8 mouse cellular contexts compared by ENCODE assay signal in the genomic region with DNA sequence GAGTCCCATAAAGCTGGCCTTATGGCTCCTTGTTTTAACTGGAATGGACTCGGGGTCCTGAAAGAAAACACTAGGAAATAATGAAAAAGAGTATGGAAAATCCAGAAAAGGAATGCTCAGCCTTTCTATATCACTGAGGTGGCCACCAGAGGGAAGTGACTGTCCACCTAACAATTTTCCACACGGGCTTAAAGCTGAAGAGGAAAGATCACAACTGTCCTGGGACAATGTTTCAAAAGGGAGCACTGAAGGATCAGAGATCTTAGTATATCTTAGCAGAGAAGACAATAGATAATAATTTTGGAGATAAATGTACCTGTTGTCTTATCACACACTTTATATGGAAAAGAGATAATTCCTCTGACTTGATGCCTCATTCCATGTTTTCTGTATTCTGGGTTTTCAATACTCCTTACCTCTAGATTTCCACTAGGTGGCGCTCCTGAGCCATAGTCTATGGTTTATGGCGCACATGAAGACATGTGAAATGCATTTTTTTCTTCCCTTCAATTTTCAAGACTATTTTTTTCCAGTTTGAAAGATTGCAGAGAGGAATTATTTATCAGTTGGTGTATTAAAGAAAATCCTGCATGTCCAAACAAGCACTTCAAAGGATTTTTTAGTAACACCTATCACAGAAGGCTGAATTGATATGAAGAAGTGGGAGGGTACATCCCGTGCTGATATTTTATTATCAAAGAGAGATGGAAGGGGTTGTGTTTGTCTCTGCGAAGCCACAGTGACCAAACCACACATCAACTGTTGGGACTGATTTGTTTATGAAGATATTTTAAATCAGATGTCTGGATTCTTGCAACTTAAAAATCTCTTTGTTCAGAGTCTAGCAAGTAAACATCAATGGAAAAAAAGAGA.
DNase-seq lines count a peak whose midpoint lies in the region; ATAC-seq and TF ChIP-seq lines count a peak whose summit lies in the region.

No protein-coding gene starts in this region.

- no peak overlapping the region for H3K9ac ChIP-seq in forebrain, embryonic 13.5 days
- H3K9ac ChIP-seq in midbrain, embryonic 14.5 days (replicated peaks; ENCODE audit: low read length): no peak overlapping the region

- H3K27ac ChIP-seq in thymus, adult 2 months (ENCODE audit: control insufficient read depth, insufficient read depth, low read length): no peak overlapping the region
- no peak overlapping the region for H3K27ac ChIP-seq in forebrain, embryonic 13.5 days
- H3K27ac ChIP-seq in midbrain, embryonic 14.5 days (replicated peaks; ENCODE audit: low read depth, low read length): no peak overlapping the region

- no peak overlapping the region for H3K4me2 ChIP-seq in forebrain, embryonic 13.5 days
- no peak overlapping the region for H3K4me2 ChIP-seq in midbrain, embryonic 14.5 days (ENCODE audit: low read length)

- H3K4me3 ChIP-seq in thymus, adult 2 months (ENCODE audit: control insufficient read depth, insufficient read depth, low read length): no peak overlapping the region
- H3K4me3 ChIP-seq in forebrain, embryonic 13.5 days: no peak overlapping the region
- H3K4me3 ChIP-seq in midbrain, embryonic 14.5 days (replicated peaks; ENCODE audit: low read depth, low read length): no peak overlapping the region

- ATAC-seq in forebrain, embryonic 13.5 days: peak; percentile 72
- ATAC-seq in inflammation-experienced regulatory T-cells, adult 6 months: peak; percentile 67
- ATAC-seq in midbrain, embryonic 14.5 days (ENCODE audit: low FRiP score, low TSS enrichment): peak; percentile 57; the same call in 1 of the 2 replicates

- H3K27me3 ChIP-seq in thymus, adult 2 months (ENCODE audit: control insufficient read depth, insufficient read depth, low read length): no peaks in the 10 kb centered on the region
- H3K27me3 ChIP-seq in forebrain, embryonic 13.5 days: no peaks in the 10 kb centered on the region
- no peaks in the 10 kb centered on the region for H3K27me3 ChIP-seq in midbrain, embryonic 14.5 days (ENCODE audit: control insufficient read depth, insufficient read depth, low read length)

- 58% methylated on average over 6 of the region's 6 CpGs for WGBS in thymus, adult 2 months
- 37% methylated on average over 6 of the region's 6 CpGs for WGBS in forebrain, embryonic 13.5 days
- 38% methylated on average over 6 of the region's 6 CpGs for WGBS in midbrain, embryonic 14.5 days

- no peaks in the 10 kb centered on the region for H3K9me3 ChIP-seq in forebrain, embryonic 13.5 days (replicated peaks)
- H3K9me3 ChIP-seq in midbrain, embryonic 14.5 days (ENCODE audit: control insufficient read depth, low read length): no peaks in the 10 kb centered on the region

- H3K4me1 ChIP-seq in thymus, adult 2 months (replicated peaks; ENCODE audit: control insufficient read depth, insufficient read depth, low read length): no peaks in the 10 kb centered on the region
- H3K4me1 ChIP-seq in forebrain, embryonic 13.5 days: peaks cover 4% of the 10 kb centered on the region; the same call in 1 of the 2 replicates
- H3K4me1 ChIP-seq in midbrain, embryonic 14.5 days (ENCODE audit: control insufficient read depth, insufficient read depth, low read length): 0 out of 2 replicates have a peak, but pooled peaks cover 4% of the 10 kb centered on the region

- intact Hi-C loops in left cerebral cortex, postnatal 10 days (cut with DNase I): loop anchor here (1.0 to 5.0 kb wide), 2 partner anchors 668 to 734 kb away; a partner anchor contains a TSS

- no peak for TF ChIP-seq CTCF in thymus, adult 2 months (IDR thresholded peaks at IDR 0.05; ENCODE audit: borderline replicate concordance, control insufficient read depth, extremely low read depth, insufficient read depth, low read length, poor library complexity)

- TF ChIP-seq POLR2A in thymus, adult 2 months (IDR thresholded peaks at IDR 0.05; ENCODE audit: control insufficient read depth, extremely low read depth, insufficient read depth, low read length, poor library complexity): no peak

- peak; percentile 62 for DNase-seq in thymus, adult 2 months
- DNase-seq in thymus, adult 18-20 months: no peak
- peak; percentile 53 for DNase-seq in c-Kit-positive CD71-positive TER-119-positive erythroid progenitor cells, embryonic 14.5 days (ENCODE audit: low spot score)
- peak; percentile 82 to 83 for DNase-seq in left cerebral cortex, postnatal 10 days (ENCODE audit: extremely low spot score in 1 of 2, low spot score in 2 of 2)
- peak; percentile 94 for DNase-seq in midbrain, embryonic 14.5 days
- DNase-seq in spleen, postnatal 4 days (ENCODE audit: low spot score in 2 of 2): peak; percentile 25 to 75

- H3K36me3 ChIP-seq in thymus, adult 2 months (ENCODE audit: control insufficient read depth, insufficient read depth, low read length): no peaks in the 10 kb centered on the region
- no peaks in the 10 kb centered on the region for H3K36me3 ChIP-seq in forebrain, embryonic 13.5 days (ENCODE audit: poor library complexity, severe bottlenecking)
- H3K36me3 ChIP-seq in midbrain, embryonic 14.5 days (ENCODE audit: control insufficient read depth, insufficient read depth, low read length): no peaks in the 10 kb centered on the region

Comparison
In these comparisons a context has a peak if more than half of its experiments do, and no peak if none do; other contexts are left out.
1. DNase-seq: peak in thymus, adult 2 months (single experiment), c-Kit-positive CD71-positive TER-119-positive erythroid progenitor cells, embryonic 14.5 days (single experiment), left cerebral cortex, postnatal 10 days (2 of 2), midbrain, embryonic 14.5 days (single experiment) and spleen, postnatal 4 days (2 of 2); none in thymus, adult 18-20 months (0 of 2).
2. Peak in every context shown above with its lines, with median percentiles within 50 percentile points of each other: ATAC-seq.